Mouse (Mus musculus): ENCODE measurements around the gene Slc35e3. TPM values are rescaled to one million over a fixed set of nuclear protein-coding genes. Genes with fewer than 3 reads are reported as not detected.

The Slc35e3 gene
- total RNA-seq (2021), result 10 to 100 TPM; 10.5 to 14.4 TPM
- long read RNA-seq, experiment 1, transcript Slc35e3-201 (5 exons, 3,489 nt), result major isoform, 6 of 11 reads
- long read RNA-seq, experiment 1, partial matches to known transcripts, result 2 of 11 reads
- long read RNA-seq, experiment 1, other reads (novel, unspliced or antisense), result 3 of 11 reads
- long read RNA-seq, experiment 2, partial matches to known transcripts, result 0 of 5 reads
- long read RNA-seq, experiment 2, other reads (novel, unspliced or antisense), result 2 of 5 reads

GRCm38 (mm10) chr10:117746297-117746883, at the start of gene Slc35e3:
Gene Slc35e3, minus strand, starts transcription at chr10:117746365.
- DNase-seq, result peak; percentile 99

- DNase-seq, result peak; percentile 23
Measured at GRCm38 (mm10) chr10:117795206-117795605, 49.0 kb upstream of the Slc35e3 start.

GRCm38 (mm10) chr10:117793436-117794030, 47.4 kb upstream of the Slc35e3 start:
- DNase-seq, result no peak

- peak; percentile 100 for DNase-seq
Measured at GRCm38 (mm10) chr10:117792141-117793091, 46.3 kb upstream of the Slc35e3 start, which contains the start of gene Nup107. Gene Nup107, minus strand, starts transcription at chr10:117792705.

GRCm38 (mm10) chr10:117791171-117791470, 45.0 kb upstream of the Slc35e3 start:
- DNase-seq, result no peak

- no peak for DNase-seq
Measured at GRCm38 (mm10) chr10:117790421-117791170, 44.4 kb upstream of the Slc35e3 start.

GRCm38 (mm10) chr10:117790011-117790410, 43.8 kb upstream of the Slc35e3 start:
- no peak for DNase-seq

- DNase-seq, result no peak
Measured at GRCm38 (mm10) chr10:117784646-117785045, 38.5 kb upstream of the Slc35e3 start.

GRCm38 (mm10) chr10:117783786-117784420, 37.7 kb upstream of the Slc35e3 start:
- DNase-seq, result no peak

GRCm38 (mm10) chr10:117782491-117783260, 36.5 kb upstream of the Slc35e3 start:
- no peak for DNase-seq

GRCm38 (mm10) chr10:117782056-117782455, 35.9 kb upstream of the Slc35e3 start:
- DNase-seq, result no peak

GRCm38 (mm10) chr10:117781021-117781725, 35.0 kb upstream of the Slc35e3 start:
- DNase-seq, result no peak

GRCm38 (mm10) chr10:117780306-117780911, 34.2 kb upstream of the Slc35e3 start:
- no peak for DNase-seq

- DNase-seq, result no peak
Measured at GRCm38 (mm10) chr10:117779581-117780305, 33.6 kb upstream of the Slc35e3 start.

GRCm38 (mm10) chr10:117778951-117779350, 32.8 kb upstream of the Slc35e3 start:
- DNase-seq, result no peak

GRCm38 (mm10) chr10:117778328-117778910, 32.3 kb upstream of the Slc35e3 start:
- DNase-seq, result no peak

- no peak for DNase-seq
Measured at GRCm38 (mm10) chr10:117777501-117778327, 31.5 kb upstream of the Slc35e3 start.

All from adrenal gland, postnatal 10 days (tissue).